Mouse (Mus musculus) CH12.LX (cell line): Measurements from ENCODE around the gene Atp5h. TPM values are rescaled to one million over a fixed set of nuclear protein-coding genes. Genes with fewer than 3 reads are reported as not detected.

Experiments used
- DNase-seq: peaks from one replicate; pipeline ENCODE4 v3.0.0-alpha.2; 2013; ENCODE audit errors: extremely low read depth
- H3K27ac ChIP-seq: 2 replicates; pipeline ENCODE4 v1.5.1; 2012; ENCODE audit warnings: low read depth, mild to moderate bottlenecking, control low read depth, moderate library complexity; ENCODE audit not compliant: insufficient read depth
- H3K27me3 ChIP-seq: replicated peaks from 2 replicates; pipeline ENCODE3; 2012; ENCODE audit warnings: inconsistent platforms
- H3K36me3 ChIP-seq, 2 experiments: replicated peaks in 1 of 2; 2 replicates each; pipeline versions ENCODE3 to v1.6.1; 2012; ENCODE audit warnings: inconsistent platforms in 1 of 2, low read length in 1 of 2, mild to moderate bottlenecking in 1 of 2, mixed read lengths in 1 of 2, moderate library complexity in 1 of 2; ENCODE audit not compliant: control insufficient read depth in 1 of 2, insufficient read depth in 1 of 2
- H3K4me1 ChIP-seq, 2 experiments: 2 replicates each; pipeline ENCODE4 v1.6.1; 2012; ENCODE audit warnings: inconsistent platforms in 1 of 2, moderate library complexity in 1 of 2; ENCODE audit not compliant: insufficient read depth in 2 of 2, control insufficient read depth in 1 of 2
- H3K4me2 ChIP-seq: 2 replicates; pipeline ENCODE4 v1.6.1; 2012; ENCODE audit warnings: low read depth, mild to moderate bottlenecking, control low read depth; ENCODE audit not compliant: poor library complexity, insufficient read depth, severe bottlenecking
- H3K4me3 ChIP-seq, 3 experiments: fragments of 150-350 bp in 1 of 3; sonication (generic) in 1 of 3; replicated peaks in 1 of 3; 2 replicates each; pipeline versions ENCODE3 to v1.5.1; 2011 to 2012; ENCODE audit warnings: low read depth in 2 of 3, low read length in 2 of 3, mild to moderate bottlenecking in 2 of 3, moderate library complexity in 2 of 3, control low read depth in 1 of 3, improper control_type of control experiment in 1 of 3, inconsistent platforms in 1 of 3, mixed read lengths in 1 of 3; ENCODE audit not compliant: poor library complexity in 1 of 3
- H3K79me2 ChIP-seq: replicated peaks from 2 replicates; pipeline ENCODE4 v1.6.1; 2012; ENCODE audit warnings: mild to moderate bottlenecking, moderate library complexity; ENCODE audit not compliant: control insufficient read depth, poor library complexity, insufficient read depth, severe bottlenecking; ENCODE audit errors: extremely low read depth
- H3K9ac ChIP-seq: 2 replicates; pipeline ENCODE4 v1.6.1; 2012; ENCODE audit warnings: low read depth, mild to moderate bottlenecking, control low read depth, moderate library complexity; ENCODE audit not compliant: insufficient read depth
- H3K9me3 ChIP-seq: replicated peaks from 2 replicates; pipeline ENCODE3; 2012; ENCODE audit warnings: low read length, inconsistent platforms, mixed read lengths
- CHD1 ChIP-seq: IDR thresholded peaks from 2 replicates; pipeline ENCODE4 v1.6.1; 2012; ENCODE audit warnings: low read depth, low read length, improper control_type of control experiment, inconsistent platforms
- CHD2 ChIP-seq: IDR thresholded peaks from 2 replicates; pipeline ENCODE4 v1.6.1; 2011; ENCODE audit warnings: low read length, improper control_type of control experiment
- CTCF ChIP-seq, 2 experiments: IDR thresholded peaks in 1 of 2; conservative IDR thresholded peaks in 1 of 2; 2 replicates each; pipeline ENCODE4 v1.5.1; 2011 to 2012; ENCODE audit warnings: low read depth in 2 of 2, low read length in 2 of 2, improper control_type of control experiment in 1 of 2, inconsistent platforms in 1 of 2, mild to moderate bottlenecking in 1 of 2, moderate library complexity in 1 of 2
- E2F4 ChIP-seq: IDR thresholded peaks from 2 replicates; pipeline ENCODE4 v1.6.1; 2011; ENCODE audit warnings: low read depth, low read length, improper control_type of control experiment; ENCODE audit not compliant: insufficient replicate concordance
- GABPA ChIP-seq: IDR thresholded peaks from 2 replicates; pipeline ENCODE4 v1.6.1; 2012; ENCODE audit warnings: low read depth, low read length, improper control_type of control experiment, inconsistent platforms; ENCODE audit not compliant: insufficient replicate concordance
- IRF4 ChIP-seq: IDR thresholded peaks from 2 replicates; pipeline ENCODE4 v1.6.1; 2014; ENCODE audit warnings: low read depth, mild to moderate bottlenecking, inconsistent platforms, low read length, improper control_type of control experiment
- MAX ChIP-seq: IDR thresholded peaks from 2 replicates; pipeline ENCODE4 v1.6.1; 2011; ENCODE audit warnings: low read length, improper control_type of control experiment
- MEF2A ChIP-seq: IDR thresholded peaks from 2 replicates; pipeline ENCODE4 v1.6.1; 2014; ENCODE audit warnings: low read depth, mild to moderate bottlenecking, inconsistent platforms, low read length, improper control_type of control experiment, borderline replicate concordance
- MYC ChIP-seq: IDR thresholded peaks from 2 replicates; pipeline ENCODE4 v1.6.1; 2011; ENCODE audit warnings: low read depth, mild to moderate bottlenecking, improper control_type of control experiment, low read length
- RCOR1 ChIP-seq: conservative IDR thresholded peaks from 2 replicates; pipeline ENCODE4 v1.6.1; 2012; ENCODE audit warnings: low read depth, mild to moderate bottlenecking, inconsistent platforms, low read length, improper control_type of control experiment
- SIN3A ChIP-seq: IDR thresholded peaks from 2 replicates; pipeline ENCODE4 v1.6.1; 2012; ENCODE audit warnings: low read length, improper control_type of control experiment, inconsistent platforms
- SMC3 ChIP-seq: IDR thresholded peaks from 2 replicates; pipeline ENCODE4 v1.6.1; 2011; ENCODE audit warnings: low read depth, low read length, improper control_type of control experiment
- TBP ChIP-seq: conservative IDR thresholded peaks from 2 replicates; pipeline ENCODE4 v1.6.1; 2011; ENCODE audit warnings: low read depth, low read length, improper control_type of control experiment
- UBTF ChIP-seq: IDR thresholded peaks from 2 replicates; pipeline ENCODE4 v1.6.1; 2012; ENCODE audit warnings: low read depth, mild to moderate bottlenecking, inconsistent platforms, low read length, improper control_type of control experiment, moderate library complexity
- USF1 ChIP-seq: IDR thresholded peaks from 2 replicates; pipeline ENCODE4 v1.6.1; 2014; ENCODE audit warnings: low read depth, mild to moderate bottlenecking, inconsistent platforms, low read length, improper control_type of control experiment
- ZMIZ1 ChIP-seq: IDR thresholded peaks from 2 replicates; pipeline ENCODE4 v1.6.1; 2012; ENCODE audit warnings: low read depth, mild to moderate bottlenecking, inconsistent platforms, low read length, improper control_type of control experiment
- ZNF384 ChIP-seq: IDR thresholded peaks from 2 replicates; pipeline ENCODE4 v1.6.1; 2012; ENCODE audit warnings: low read depth, low read length, improper control_type of control experiment, inconsistent platforms
- dilution Hi-C: fragments of 300-500 bp; cut with MboI; formaldehyde crosslinking; loops from 2 replicates; pipeline ENCODE4 v1.14.3; 2020; ENCODE audit warnings: low sequenced_read_pairs; ENCODE audit not compliant: extremely low pct_unique_long_range_greater_than_20kb, extremely low pct_ligation_motif_present
- in situ Hi-C: fragments of 300-500 bp; cut with MboI; formaldehyde crosslinking; loops from 3 replicates; pipeline ENCODE4 v1.14.3; 2019; ENCODE audit warnings: low sequenced_read_pairs, low pct_ligation_motif_present, low pct_unique_long_range_greater_than_20kb, mixed read lengths
- polyA plus RNA-seq: library from polyadenylated mRNA; unstranded; fragments of >175 nt; gene quantifications from 2 replicates; pipeline ENCODE4 v1.2.1, GENCODE M21; 2012; ENCODE audit warnings: low read depth; ENCODE audit not compliant: insufficient read length
- total RNA-seq, 2 experiments: library from RNA; depleted of rRNA; stranded (reverse); fragments of 300-350 nt in 1 of 2; fragments of >200 nt in 1 of 2; gene quantifications; 2 replicates each; pipeline ENCODE4 v1.2.3; 2012 to 2014

The Atp5h gene
- total and polyA plus RNA-seq, 3 experiments = 500 to 711 (median 671) TPM

DNA sequence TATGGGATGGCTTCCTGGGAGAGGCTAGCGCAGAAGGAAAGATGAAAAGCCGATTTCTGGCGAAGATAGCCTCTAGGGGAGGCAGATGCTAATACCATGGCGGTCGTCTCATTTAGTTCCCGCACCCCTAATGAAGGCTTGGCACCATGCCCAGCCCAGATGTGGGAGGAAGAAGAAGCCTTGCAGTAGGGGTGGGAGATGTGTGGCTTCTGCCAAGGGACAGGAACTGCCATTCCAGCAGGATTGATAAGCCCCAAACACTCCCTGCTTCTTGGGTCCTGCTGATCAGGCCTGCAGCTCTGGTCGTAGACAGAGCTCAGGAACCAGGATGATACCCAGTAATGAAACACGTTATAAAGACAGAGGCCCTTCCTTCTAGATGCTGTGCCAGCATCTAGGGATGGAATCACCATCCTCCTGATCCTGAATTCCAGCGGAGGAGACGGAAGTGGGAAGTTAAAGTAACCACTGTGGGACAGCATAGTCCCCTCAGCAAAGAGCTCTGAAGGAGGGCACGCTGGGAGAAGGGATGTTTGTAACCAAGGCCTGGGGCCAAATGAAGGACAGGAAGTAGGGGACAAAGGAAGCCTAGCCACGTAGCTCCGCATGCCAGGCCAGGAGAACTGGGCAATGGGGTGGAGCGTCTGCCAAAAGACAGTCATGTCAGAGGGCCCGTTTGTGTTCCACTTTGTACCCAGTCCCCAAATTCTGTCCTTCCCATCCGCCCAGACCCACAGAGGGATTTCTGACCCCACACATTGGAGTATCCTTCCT, 35.9 kb downstream of the Atp5h start:
- H3K4me2 ChIP-seq = no peak overlapping the region

DNA sequence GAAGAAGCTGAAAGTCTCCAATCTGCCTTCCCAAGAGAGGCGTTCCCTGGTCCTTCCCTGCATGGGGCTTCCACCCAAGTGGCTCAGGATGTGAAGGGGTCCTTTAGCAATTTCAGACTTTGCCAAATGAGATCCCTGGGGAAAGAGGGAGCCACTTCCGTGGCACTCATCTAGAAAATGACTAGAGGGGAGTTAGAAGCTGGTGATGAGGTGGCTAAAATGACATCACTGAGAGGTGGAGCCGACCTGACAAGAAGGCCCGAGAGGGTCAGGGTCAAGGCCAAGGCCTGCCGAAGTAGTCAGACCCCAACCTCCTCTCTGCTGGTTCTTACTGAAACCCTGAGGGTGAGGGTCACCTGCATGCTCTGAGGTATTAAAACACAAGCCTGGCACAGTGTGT, 36.9 kb downstream of the Atp5h start:
- in situ Hi-C loops = no loop called here
- TF ChIP-seq RCOR1 (no peak), TBP (no peak), IRF4 (no peak), SMC3 (no peak), UBTF (no peak), ZNF384 (no peak), MEF2A (no peak), E2F4 (no peak)
- H3K9me3 ChIP-seq = peaks cover 18% of the 10 kb centered on the region
- H3K9ac ChIP-seq = no peak overlapping the region
- no peak for DNase-seq
- H3K36me3 ChIP-seq = no peaks in the 10 kb centered on the region
- H3K4me1 ChIP-seq = no peaks in the 10 kb centered on the region
- no peak overlapping the region for H3K27ac ChIP-seq
- no peak overlapping the region for H3K4me2 ChIP-seq
- H3K27me3 ChIP-seq = peaks cover 66% of the 10 kb centered on the region
- no peaks in the 10 kb centered on the region for H3K79me2 ChIP-seq
- no peak overlapping the region for H3K4me3 ChIP-seq
- dilution Hi-C loops = no loop called here

More for the DNA sequence above, 35.9 kb downstream of the Atp5h start:
- H3K4me1 ChIP-seq = no peaks in the 10 kb centered on the region
- no peaks in the 10 kb centered on the region for H3K79me2 ChIP-seq
- no peaks in the 10 kb centered on the region for H3K36me3 ChIP-seq
- TF ChIP-seq SIN3A (no peak), E2F4 (no peak), MEF2A (no peak), CHD1 (no peak), ZMIZ1 (no peak), CTCF (conservative IDR thresholded peaks at IDR 0.05 in 1 of 2, IDR thresholded peaks at IDR 0.05 in 1 of 2; ENCODE audit: low read depth in 2 of 2, low read length in 2 of 2) (no peak), CHD2 (no peak), MYC (no peak), GABPA (no peak), MAX (no peak), USF1 (no peak)
- no peak for DNase-seq
- H3K27ac ChIP-seq = no peak overlapping the region
- dilution Hi-C loops (no loop called here), in situ Hi-C loops (no loop called here)
- H3K9me3 ChIP-seq = peaks cover 9% of the 10 kb centered on the region
- H3K4me3 ChIP-seq = no peak overlapping the region
- H3K27me3 ChIP-seq = peaks cover 65% of the 10 kb centered on the region
- no peak overlapping the region for H3K9ac ChIP-seq
